Mouse (Mus musculus): ENCODE data around the gene Gm10188.

- TF ChIP-seq FLI1 (IDR thresholded peaks at IDR 0.05; ENCODE audit: low read length) (no peak), GATA1 (IDR thresholded peaks at IDR 0.05; ENCODE audit: borderline replicate concordance, low read length) (no peak)
These were observed 35.0 kb upstream of the Gm10188 start for GRCm38 (mm10) chr1:132264577-132264976.

All from megakaryocyte, embryonic 14.5 days (primary cell).